Mouse (Mus musculus) midbrain, embryonic 12.5 days (tissue): ENCODE measurements around the gene Tas2r130. TPM values are rescaled to one million over a fixed set of nuclear protein-coding genes. Genes with fewer than 3 reads are reported as not detected.
"Not testable (repeated sequence)": the region's sequence is repeated elsewhere in the genome, so short reads cannot be mapped to it uniquely, and the experiment has no call there.

ENCODE experiments used
- ATAC-seq: fragments of 200-750 bp; cut with Nextera tagmentation; 2 replicates; pipeline ENCODE4 v1.8.0; 2017; ENCODE audit warnings: low read depth, moderate TSS enrichment, moderate library complexity; ENCODE audit not compliant: low FRiP score
- H3K27ac ChIP-seq: fragments of 300-500 bp; sonication (generic); replicated peaks from 2 replicates; pipeline ENCODE4 v1.5.1; 2016; ENCODE audit warnings: mild to moderate bottlenecking
- H3K27me3 ChIP-seq: fragments of 300-500 bp; sonication (generic); 2 replicates; pipeline ENCODE4 v1.6.1; 2016; ENCODE audit warnings: mild to moderate bottlenecking
- H3K36me3 ChIP-seq: fragments of 300-500 bp; sonication (generic); 2 replicates; pipeline ENCODE4 v1.6.1; 2016
- H3K4me1 ChIP-seq: fragments of 300-500 bp; sonication (generic); 2 replicates; pipeline ENCODE4 v1.6.1; 2016
- H3K4me2 ChIP-seq: fragments of 300-500 bp; sonication (generic); replicated peaks from 2 replicates; pipeline ENCODE4 v1.6.1; 2016; ENCODE audit warnings: mild to moderate bottlenecking, moderate library complexity
- H3K4me3 ChIP-seq: fragments of 300-500 bp; sonication (generic); 2 replicates; pipeline ENCODE4 v1.5.1; 2016; ENCODE audit warnings: mild to moderate bottlenecking
- H3K9ac ChIP-seq: fragments of 300-500 bp; sonication (generic); replicated peaks from 2 replicates; pipeline ENCODE4 v1.6.1; 2016; ENCODE audit warnings: mild to moderate bottlenecking, moderate library complexity
- H3K9me3 ChIP-seq: fragments of 300-500 bp; sonication (generic); 2 replicates; pipeline ENCODE4 v1.6.1; 2016; ENCODE audit warnings: mild to moderate bottlenecking
- WGBS: fragments of 180-500 bp; shearing (Covaris S2); methylation state at CpG from one replicate; pipeline ENCODE4 v1.1.7; 2016; 5-methylcytosine and 5-hydroxymethylcytosine counted together
- polyA plus RNA-seq: library from polyadenylated mRNA; unstranded; fragments of >200 nt; fragmentation: Nextera tagmentation; extraction: Ambion mirVana; gene quantifications from 2 replicates; pipeline ENCODE4 v1.2.1, GENCODE M21; 2016

Tas2r130 gene
- polyA plus RNA-seq = not detected in 2 replicates

DNA sequence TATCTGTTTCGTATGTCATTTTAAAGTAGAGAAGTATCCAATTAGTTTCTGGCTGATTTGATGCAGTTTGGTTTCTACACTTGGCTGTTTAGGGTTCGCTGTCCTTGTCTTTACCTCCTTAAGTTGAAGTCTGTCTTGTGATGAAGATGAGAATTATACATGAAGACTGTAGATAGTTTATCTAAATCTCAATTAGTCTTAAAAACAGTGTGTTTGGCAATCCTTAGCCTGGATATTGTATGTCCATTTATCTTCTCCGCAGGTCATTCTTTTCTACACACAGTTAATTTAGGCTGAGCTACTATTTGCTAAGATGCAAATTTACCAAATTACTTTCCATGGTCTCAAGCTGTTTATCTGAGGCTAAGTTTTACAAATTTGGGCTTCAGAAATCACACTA is at the start of gene Tas2r130:
Tas2r130 (minus strand) TSS at position 101 of the 400 bp plus-strand sequence.
- Histone ChIP-seq H3K4me2 (no peak within 1 kb of the TSS), H3K4me1 (no peaks in the 10 kb centered on the region), H3K27ac (no peak within 1 kb of the TSS), H3K9me3 (0 out of 2 replicates have a peak, but pooled peaks cover 5% of the 10 kb centered on the region), H3K4me3 (no peak within 1 kb of the TSS), H3K27me3 (no peaks in the 10 kb centered on the region), H3K36me3 (no peaks in the 10 kb centered on the region), H3K9ac (no peak within 1 kb of the TSS)
- ATAC-seq = no peak
- 80% methylated on average over 3 of the region's 3 CpGs for WGBS

GRCm38 (mm10) chr6:131678786-131679185 is 48.1 kb upstream of the Tas2r130 start, which contains the start of gene Tas2r106:
Gene Tas2r106, minus strand, starts transcription at chr6:131678886.
- no peak within 1 kb of the TSS for H3K9ac ChIP-seq
- no peaks in the 10 kb centered on the region for H3K36me3 ChIP-seq
- 0 out of 2 replicates have a peak, but pooled peaks cover 7% of the 10 kb centered on the region for H3K9me3 ChIP-seq
- 78% methylated on average over 3 of the region's 3 CpGs for WGBS
- no peak within 1 kb of the TSS for H3K4me2 ChIP-seq
- H3K27me3 ChIP-seq = no peaks in the 10 kb centered on the region
- no peak within 1 kb of the TSS for H3K27ac ChIP-seq
- H3K4me3 ChIP-seq = no peak within 1 kb of the TSS
- no peaks in the 10 kb centered on the region for H3K4me1 ChIP-seq
- ATAC-seq = no peak

- H3K27me3 ChIP-seq = no peaks in the 10 kb centered on the region
- H3K36me3 ChIP-seq = no peaks in the 10 kb centered on the region
- H3K27ac ChIP-seq = no peak within 1 kb of the TSS
- no peak within 1 kb of the TSS for H3K4me2 ChIP-seq
- no peaks in the 10 kb centered on the region for H3K4me1 ChIP-seq
- no peak within 1 kb of the TSS for H3K4me3 ChIP-seq
- no peak within 1 kb of the TSS for H3K9ac ChIP-seq
- ATAC-seq = no peak
- H3K9me3 ChIP-seq = peaks cover 15% of the 10 kb centered on the region
Measured at GRCm38 (mm10) chr6:131660049-131660448, 29.3 kb upstream of the Tas2r130 start, which contains the start of gene Tas2r107. Gene Tas2r107, minus strand, starts transcription at chr6:131660149.

GRCm38 (mm10) chr6:131609956-131610355 is 20.8 kb downstream of the Tas2r130 start:
- H3K4me2 ChIP-seq, H3K27me3 ChIP-seq, H3K9ac ChIP-seq, H3K36me3 ChIP-seq, H3K4me3 ChIP-seq, H3K9me3 ChIP-seq, H3K4me1 ChIP-seq, ATAC-seq, H3K27ac ChIP-seq: not testable (repeated sequence)
- WGBS = 84% methylated on average over 1 of the region's 1 CpGs

DNA sequence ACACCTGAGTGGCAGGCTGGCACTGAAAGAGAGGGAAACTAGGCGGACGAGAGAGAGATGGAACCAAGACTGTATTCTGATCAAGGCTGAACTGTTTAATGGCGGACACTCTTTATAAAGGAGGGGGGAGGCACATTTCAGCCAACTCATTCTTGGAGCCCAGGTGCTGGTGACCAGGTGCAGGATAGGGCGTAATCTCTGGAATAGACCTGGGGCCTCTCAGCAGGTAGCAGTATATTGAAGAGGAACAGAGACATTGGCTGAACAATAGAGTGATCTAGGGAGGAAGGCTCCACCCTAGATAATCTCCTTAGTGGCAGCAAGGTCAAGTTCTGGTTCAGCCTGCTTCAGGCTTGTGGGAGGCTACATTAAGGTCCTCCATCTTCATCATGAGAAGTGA is 25.9 kb downstream of the Tas2r130 start:
- no peaks in the 10 kb centered on the region for H3K36me3 ChIP-seq
- no peak overlapping the region for H3K27ac ChIP-seq
- no peak for ATAC-seq
- WGBS = 88% methylated on average over 4 of the region's 4 CpGs
- H3K4me2 ChIP-seq = no peak overlapping the region
- peaks cover 6% of the 10 kb centered on the region; the same call in 1 of the 2 replicates for H3K9me3 ChIP-seq
- H3K9ac ChIP-seq = no peak overlapping the region
- H3K4me3 ChIP-seq = no peak overlapping the region
- H3K4me1 ChIP-seq = no peaks in the 10 kb centered on the region
- H3K27me3 ChIP-seq = no peaks in the 10 kb centered on the region

Other genes starting within 250 kb of the Tas2r130 start
- 23.8 and 24.2 TPM in 2 replicates for gene Ybx3, start 242.4 kb downstream of the Tas2r130 start, polyA plus RNA-seq
- gene 5430401F13Rik, start 144.5 kb downstream of the Tas2r130 start, polyA plus RNA-seq = not detected in 2 replicates
- gene Gm6619, start 144.5 kb downstream of the Tas2r130 start, polyA plus RNA-seq = not detected in 2 replicates
- not detected in 2 replicates for gene Tas2r107, start 29.2 kb upstream of the Tas2r130 start, polyA plus RNA-seq
- not detected in 2 replicates for gene Tas2r106, start 48.0 kb upstream of the Tas2r130 start, polyA plus RNA-seq
- not detected in 2 replicates for gene Tas2r104, start 54.8 kb upstream of the Tas2r130 start, polyA plus RNA-seq
- gene Tas2r105, start 56.6 kb upstream of the Tas2r130 start, polyA plus RNA-seq = not detected in 2 replicates
- gene Tas2r114, start 59.2 kb upstream of the Tas2r130 start, polyA plus RNA-seq = not detected in 2 replicates